Mouse (Mus musculus): ENCODE results near the gene Bet1l.

- TF ChIP-seq HCFC1 (IDR thresholded peaks at IDR 0.05; ENCODE audit: borderline replicate concordance, insufficient read depth, low read length) (no peak; the same call in 1 of the 2 replicates), MAFK (IDR thresholded peaks at IDR 0.05; ENCODE audit: insufficient read depth, low read depth, low read length) (no peak), CHD2 (IDR thresholded peaks at IDR 0.05; ENCODE audit: low read depth, low read length) (0 out of 2 replicates have a peak, but pooled peaks have one; percentile 53), ZC3H11A (IDR thresholded peaks at IDR 0.05; ENCODE audit: borderline replicate concordance, low read depth, low read length) (no peak)
These were observed 410 bp downstream of the Bet1l start, which contains the start of gene Ric8a for GRCm38 (mm10) chr7:140856785-140857549.
